Mouse (Mus musculus) lung, postnatal 10 days (tissue): Measurements from ENCODE around the gene Hoxa4.

Source experiments
- DNase-seq: peaks from one replicate; pipeline ENCODE4 v3.0.0; 2021

Hoxa4 gene

GRCm38 (mm10) chr6:52215771-52216535 is 24.4 kb upstream of the Hoxa4 start:
- no peak for DNase-seq

- no peak for DNase-seq
Observed at GRCm38 (mm10) chr6:52215070-52215469, 23.5 kb upstream of the Hoxa4 start.

GRCm38 (mm10) chr6:52214271-52214670 is 22.7 kb upstream of the Hoxa4 start:
- no peak for DNase-seq

GRCm38 (mm10) chr6:52213119-52213986 is 21.8 kb upstream of the Hoxa4 start, which contains the start of the genes Hoxa3 and Gm28308:
Hoxa3 (minus strand) TSS chr6:52213336.
Gm28308 (minus strand) TSS chr6:52213339.
- DNase-seq, result peak; percentile 65

GRCm38 (mm10) chr6:52212556-52213118 is 21.1 kb upstream of the Hoxa4 start:
- peak; percentile 46 for DNase-seq

GRCm38 (mm10) chr6:52211961-52212360 is 20.4 kb upstream of the Hoxa4 start:
- peak; percentile 15 for DNase-seq

GRCm38 (mm10) chr6:52211170-52211935 is 19.8 kb upstream of the Hoxa4 start:
- DNase-seq, result peak; percentile 87

GRCm38 (mm10) chr6:52209685-52210046 is 18.1 kb upstream of the Hoxa4 start:
- no peak for DNase-seq

GRCm38 (mm10) chr6:52208868-52209684 is 17.5 kb upstream of the Hoxa4 start:
- DNase-seq, result peak; percentile 45

- DNase-seq, result peak; percentile 75
Observed at GRCm38 (mm10) chr6:52208072-52208867, 16.7 kb upstream of the Hoxa4 start, which contains the start of gene Hoxa6. Hoxa6 (minus strand) TSS chr6:52208722.

- DNase-seq, result no peak
Observed at GRCm38 (mm10) chr6:52207684-52207976, 16.1 kb upstream of the Hoxa4 start.

- DNase-seq, result no peak
Observed at GRCm38 (mm10) chr6:52206882-52207683, 15.5 kb upstream of the Hoxa4 start.

GRCm38 (mm10) chr6:52205638-52206621 is 14.4 kb upstream of the Hoxa4 start:
- no peak for DNase-seq

- peak; percentile 19 for DNase-seq
Observed at GRCm38 (mm10) chr6:52205221-52205620, 13.7 kb upstream of the Hoxa4 start.

GRCm38 (mm10) chr6:52204050-52204752 is 12.6 kb upstream of the Hoxa4 start, which contains the start of gene Hoxa5:
Hoxa5 (minus strand) TSS chr6:52204587.
- peak; percentile 94 for DNase-seq

GRCm38 (mm10) chr6:52203371-52204049 is 12.0 kb upstream of the Hoxa4 start:
- peak; percentile 47 for DNase-seq

GRCm38 (mm10) chr6:52203121-52203370 is 11.5 kb upstream of the Hoxa4 start:
- DNase-seq, result peak; percentile 41
